Mouse (Mus musculus) heart, postnatal 25 days (tissue): ENCODE measurements at regions not wholly inside any gene's neighbourhood (a gene's known extent, or its start where the extent isn't known, plus 50 kb on each side); places are given as distances from the start of the nearest gene placed in this dataset.

Experiments
- DNase-seq: peaks from one replicate; pipeline ENCODE4 v3.0.0; 2022; ENCODE audit warnings: low spot score
- intact Hi-C: fragments of 180-260 bp; cut with DNase I; formaldehyde crosslinking; loops from one replicate; pipeline ENCODE4 v1.15.1; 2025

- DNase-seq: no peak
- intact Hi-C loops: no loop called here
Measured at GRCm38 (mm10) chr10:126815730-126816129, 85.4 kb downstream of the Atp23 start.

GRCm38 (mm10) chr10:126814968-126815367, 86.2 kb downstream of the Atp23 start:
- intact Hi-C loops: no loop called here
- no peak for DNase-seq

GRCm38 (mm10) chr10:126813051-126813593, 88.0 kb downstream of the Atp23 start:
- intact Hi-C loops: no loop called here

GRCm38 (mm10) chr10:126812243-126812755, 88.9 kb downstream of the Atp23 start:
- no peak for DNase-seq
- intact Hi-C loops: no loop called here

More at GRCm38 (mm10) chr10:126813051-126813593, 88.0 kb downstream of the Atp23 start:
- DNase-seq: no peak

- intact Hi-C loops: no loop called here
- DNase-seq: no peak
Measured at GRCm38 (mm10) chr10:126810346-126811095, 90.6 kb downstream of the Atp23 start.

- intact Hi-C loops: no loop called here
- no peak for DNase-seq
Measured at GRCm38 (mm10) chr10:126809587-126809986, 91.6 kb downstream of the Atp23 start.

GRCm38 (mm10) chr10:126806881-126807280, 94.3 kb downstream of the Atp23 start:
- DNase-seq: no peak
- intact Hi-C loops: no loop called here

GRCm38 (mm10) chr10:126802732-126803131, 98.4 kb downstream of the Atp23 start:
- intact Hi-C loops: no loop called here
- DNase-seq: no peak

- intact Hi-C loops: no loop called here
Measured at GRCm38 (mm10) chr10:126799393-126799792, 101.8 kb downstream of the Atp23 start.

GRCm38 (mm10) chr10:126793136-126793535, 108.0 kb downstream of the Atp23 start:
- intact Hi-C loops: no loop called here
- no peak for DNase-seq

More at GRCm38 (mm10) chr10:126799393-126799792, 101.8 kb downstream of the Atp23 start:
- no peak for DNase-seq

GRCm38 (mm10) chr10:126792371-126792835, 108.8 kb downstream of the Atp23 start:
- no peak for DNase-seq
- intact Hi-C loops: no loop called here

- intact Hi-C loops: no loop called here
Measured at GRCm38 (mm10) chr10:126788277-126788676, 112.9 kb downstream of the Atp23 start.

GRCm38 (mm10) chr10:126783161-126783560, 118.0 kb downstream of the Atp23 start:
- intact Hi-C loops: no loop called here
- no peak for DNase-seq

More at GRCm38 (mm10) chr10:126788277-126788676, 112.9 kb downstream of the Atp23 start:
- no peak for DNase-seq

GRCm38 (mm10) chr10:126776603-126777002, 124.6 kb downstream of the Atp23 start:
- intact Hi-C loops: no loop called here
- no peak for DNase-seq

GRCm38 (mm10) chr10:126775946-126776345, 125.2 kb downstream of the Atp23 start:
- DNase-seq: no peak
- intact Hi-C loops: no loop called here

- no peak for DNase-seq
- intact Hi-C loops: no loop called here
Measured at GRCm38 (mm10) chr10:126770446-126771020, 130.6 kb downstream of the Atp23 start.

GRCm38 (mm10) chr10:126765648-126766047, 135.5 kb downstream of the Atp23 start:
- intact Hi-C loops: no loop called here

GRCm38 (mm10) chr10:126764740-126765139, 136.4 kb downstream of the Atp23 start:
- no peak for DNase-seq
- intact Hi-C loops: no loop called here

More at GRCm38 (mm10) chr10:126765648-126766047, 135.5 kb downstream of the Atp23 start:
- DNase-seq: no peak

- intact Hi-C loops: no loop called here
- DNase-seq: no peak
Measured at GRCm38 (mm10) chr10:126763976-126764375, 137.2 kb downstream of the Atp23 start.

- intact Hi-C loops: no loop called here
Measured at GRCm38 (mm10) chr10:126758682-126759081, 142.5 kb downstream of the Atp23 start.

GRCm38 (mm10) chr10:126753201-126753600, 148.0 kb downstream of the Atp23 start:
- intact Hi-C loops: no loop called here
- no peak for DNase-seq

More at GRCm38 (mm10) chr10:126758682-126759081, 142.5 kb downstream of the Atp23 start:
- no peak for DNase-seq
